Mouse (Mus musculus) effector memory CD4-positive, alpha-beta T cell, adult 7 months (primary cell): ENCODE results near the gene Ust. TPM values are rescaled to one million over a fixed set of nuclear protein-coding genes. Genes with fewer than 3 reads are reported as not detected.

Experiments
- polyA plus RNA-seq: library from polyadenylated mRNA; unstranded; fragments of 100-300 nt; shearing (Covaris generic); gene quantifications from one replicate; pipeline ENCODE4 v1.2.1, GENCODE M21; 2017

Gene Ust
- 12.5 TPM for polyA plus RNA-seq

DNA sequence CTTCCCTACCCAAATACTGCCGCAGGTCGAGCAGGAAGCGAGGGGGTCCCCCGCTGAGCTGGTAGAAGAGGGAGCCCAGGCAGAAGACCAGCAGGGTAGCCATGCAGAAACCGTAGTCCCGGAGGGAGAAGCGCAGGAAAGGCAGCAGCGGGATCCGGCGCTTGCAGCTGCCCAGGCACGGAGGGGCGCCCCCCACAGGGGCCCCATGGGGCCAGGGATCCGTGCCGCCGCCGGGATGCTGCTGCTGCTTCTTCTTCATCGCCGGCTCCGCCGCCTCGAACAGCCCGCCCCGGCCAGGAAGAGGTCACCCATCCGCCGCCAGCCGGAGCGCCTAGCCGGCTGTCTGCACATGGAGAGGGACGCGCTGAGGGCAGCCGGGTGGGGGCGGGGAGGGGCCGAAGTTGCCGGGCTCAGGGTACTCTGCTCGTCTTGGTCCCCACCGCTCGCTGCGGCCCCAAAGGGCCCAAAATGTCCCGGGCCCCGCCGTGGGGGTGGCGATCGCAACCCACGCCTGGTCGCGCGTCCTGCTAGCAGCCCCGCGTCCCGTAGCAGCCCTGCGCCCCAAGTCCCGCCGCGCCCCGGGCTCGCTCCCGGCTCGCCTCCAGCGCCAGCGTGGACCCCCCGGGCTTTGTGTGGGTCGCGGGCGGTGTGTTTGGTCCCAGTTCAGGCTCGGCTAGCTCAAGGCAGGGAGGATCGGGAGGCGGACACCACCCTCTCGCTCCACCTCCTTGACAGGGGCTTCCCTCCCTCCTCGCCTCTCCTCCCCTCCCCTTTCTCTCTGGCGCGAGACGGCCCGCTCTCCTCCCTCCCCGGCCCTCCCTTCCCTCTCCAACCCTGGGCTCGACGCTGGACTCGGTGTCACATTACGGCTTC lies at the start of gene Ust:
TSS of gene Ust (minus strand) at position 685 of the 873 bp plus-strand sequence.

